Mouse (Mus musculus) neural tube, embryonic 11.5 days (tissue): ENCODE measurements at regions not wholly inside any gene's neighbourhood (a gene's known extent, or its start where the extent isn't known, plus 50 kb on each side); places are given as distances from the start of the nearest gene placed in this dataset.

ENCODE experiments used
- ATAC-seq: fragments of 200-750 bp; cut with Nextera tagmentation; 2 replicates; pipeline ENCODE4 v1.8.0; 2017; ENCODE audit warnings: moderate number of reproducible peaks, mild to moderate bottlenecking, moderate TSS enrichment, moderate library complexity; ENCODE audit not compliant: insufficient read depth, low FRiP score, low TSS enrichment
- DNase-seq: peaks from one replicate; pipeline ENCODE4 v3.0.0-alpha.2; 2015; ENCODE audit warnings: low spot score
- H3K27ac ChIP-seq: fragments of 300-500 bp; sonication (generic); 2 replicates; pipeline ENCODE4 v1.5.1; 2014; ENCODE audit warnings: low read depth, mild to moderate bottlenecking, low read length
- H3K27me3 ChIP-seq: fragments of 300-500 bp; sonication (generic); 2 replicates; pipeline ENCODE4 v1.6.1; 2014; ENCODE audit warnings: mild to moderate bottlenecking, low read length, mixed read lengths; ENCODE audit not compliant: control insufficient read depth, insufficient read depth
- H3K36me3 ChIP-seq: fragments of 300-500 bp; sonication (generic); 2 replicates; pipeline ENCODE4 v1.6.1; 2014; ENCODE audit warnings: mild to moderate bottlenecking, low read length, moderate library complexity, mixed read lengths; ENCODE audit not compliant: control insufficient read depth, insufficient read depth
- H3K4me1 ChIP-seq: fragments of 300-500 bp; sonication (generic); 2 replicates; pipeline ENCODE4 v1.6.1; 2014; ENCODE audit warnings: low read length, mixed read lengths; ENCODE audit not compliant: control insufficient read depth, insufficient read depth
- H3K4me2 ChIP-seq: fragments of 300-500 bp; sonication (generic); 2 replicates; pipeline ENCODE4 v1.6.1; 2014; ENCODE audit warnings: low read depth, mild to moderate bottlenecking, moderate library complexity
- H3K4me3 ChIP-seq: fragments of 300-500 bp; sonication (generic); 2 replicates; pipeline ENCODE4 v1.5.1; 2014; ENCODE audit warnings: low read depth, low read length
- H3K9ac ChIP-seq: fragments of 300-500 bp; sonication (generic); 2 replicates; pipeline ENCODE4 v1.6.1; 2014; ENCODE audit warnings: mild to moderate bottlenecking, low read length
- H3K9me3 ChIP-seq: fragments of 300-500 bp; sonication (generic); 2 replicates; pipeline ENCODE4 v1.6.1; 2016; ENCODE audit warnings: low read length; ENCODE audit not compliant: control insufficient read depth
- WGBS: fragments of 180-500 bp; shearing (Covaris S2); extraction: QIAGEN DNeasy Blood & Tissue Kit; methylation state at CpG from one replicate; pipeline ENCODE4 v1.1.7; 2014; 5-methylcytosine and 5-hydroxymethylcytosine counted together

- ATAC-seq: no peak
Measured at GRCm38 (mm10) chr4:131217083-131217482, 272.9 kb downstream of the Matn1 start.

GRCm38 (mm10) chr4:131217571-131218155 lies 273.5 kb downstream of the Matn1 start:
- Histone ChIP-seq H3K27me3 (no peaks in the 10 kb centered on the region), H3K4me2 (no peak overlapping the region), H3K9me3 (no peaks in the 10 kb centered on the region), H3K36me3 (no peaks in the 10 kb centered on the region), H3K4me1 (no peaks in the 10 kb centered on the region), H3K9ac (no peak overlapping the region), H3K27ac (no peak overlapping the region), H3K4me3 (no peak overlapping the region)
- no peak for DNase-seq
- WGBS: 70% methylated on average over 7 of the region's 7 CpGs
- ATAC-seq: no peak

More at GRCm38 (mm10) chr4:131217083-131217482, 272.9 kb downstream of the Matn1 start:
- Histone ChIP-seq H3K27ac (no peak overlapping the region), H3K4me1 (no peaks in the 10 kb centered on the region), H3K4me3 (no peak overlapping the region), H3K27me3 (no peaks in the 10 kb centered on the region), H3K9ac (no peak overlapping the region), H3K36me3 (no peaks in the 10 kb centered on the region), H3K9me3 (no peaks in the 10 kb centered on the region), H3K4me2 (no peak overlapping the region)
- no peak for DNase-seq
- 81% methylated on average over 4 of the region's 4 CpGs for WGBS

GRCm38 (mm10) chr4:131220966-131221365 lies 276.8 kb downstream of the Matn1 start:
- DNase-seq (no peak), ATAC-seq (no peak)
- Histone ChIP-seq H3K27ac (no peak overlapping the region), H3K36me3 (no peaks in the 10 kb centered on the region), H3K4me3 (no peak overlapping the region), H3K9me3 (no peaks in the 10 kb centered on the region), H3K27me3 (no peaks in the 10 kb centered on the region), H3K4me1 (no peaks in the 10 kb centered on the region), H3K4me2 (no peak overlapping the region), H3K9ac (no peak overlapping the region)
- 89% methylated on average over 10 of the region's 10 CpGs for WGBS

DNA sequence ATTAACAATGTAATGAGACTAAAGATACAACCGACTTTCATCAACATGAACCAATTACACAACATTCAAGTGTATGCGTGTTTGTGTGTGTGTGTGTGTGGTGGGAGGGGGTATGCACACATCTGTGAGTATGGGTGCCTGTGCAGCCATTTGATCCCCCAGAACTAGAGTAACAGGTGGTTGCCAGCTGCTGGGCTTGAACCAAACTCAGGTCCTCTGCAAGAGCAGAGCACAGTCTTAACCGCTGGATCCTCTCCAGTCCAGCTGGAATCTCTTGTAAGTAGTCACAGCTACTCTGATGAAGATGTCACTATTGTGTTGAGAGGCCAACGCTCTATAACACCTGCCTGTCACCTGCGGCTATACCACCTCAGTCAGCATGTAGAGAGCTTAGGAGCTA lies 286.2 kb downstream of the Matn1 start:
- Histone ChIP-seq H3K27ac (no peak overlapping the region), H3K4me3 (no peak overlapping the region), H3K4me1 (no peaks in the 10 kb centered on the region), H3K9me3 (no peaks in the 10 kb centered on the region), H3K9ac (no peak overlapping the region), H3K27me3 (no peaks in the 10 kb centered on the region), H3K36me3 (no peaks in the 10 kb centered on the region), H3K4me2 (no peak overlapping the region)
- WGBS: 89% methylated on average over 5 of the region's 5 CpGs
- DNase-seq (no peak), ATAC-seq (no peak)

DNA sequence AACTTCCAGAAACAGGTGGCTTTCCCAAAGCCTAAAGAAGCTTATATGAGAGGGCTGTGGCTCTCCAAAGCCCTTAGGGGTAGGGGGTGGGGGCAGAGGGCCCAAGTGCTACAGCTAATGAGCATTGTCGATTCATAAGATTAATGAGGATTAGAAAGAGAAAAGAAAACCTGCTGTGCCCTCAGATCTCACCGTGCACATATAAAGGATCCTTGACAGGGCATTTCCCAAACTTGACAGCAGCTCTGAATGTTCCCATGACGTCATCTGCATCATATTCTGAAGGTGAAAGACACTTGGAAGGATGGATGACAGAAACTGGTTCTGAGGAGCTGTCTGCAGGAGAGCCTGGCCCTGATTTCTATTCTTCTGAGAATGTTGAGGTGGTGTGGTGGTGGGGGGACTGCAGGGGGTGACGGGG lies 292.4 kb downstream of the Matn1 start:
- Histone ChIP-seq H3K27ac (no peak overlapping the region), H3K4me2 (no peak overlapping the region), H3K36me3 (no peaks in the 10 kb centered on the region), H3K4me1 (no peaks in the 10 kb centered on the region), H3K27me3 (no peaks in the 10 kb centered on the region), H3K4me3 (no peak overlapping the region), H3K9ac (no peak overlapping the region), H3K9me3 (no peaks in the 10 kb centered on the region)
- no peak for DNase-seq
- 51% methylated on average over 4 of the region's 4 CpGs for WGBS
- ATAC-seq: no peak

DNA sequence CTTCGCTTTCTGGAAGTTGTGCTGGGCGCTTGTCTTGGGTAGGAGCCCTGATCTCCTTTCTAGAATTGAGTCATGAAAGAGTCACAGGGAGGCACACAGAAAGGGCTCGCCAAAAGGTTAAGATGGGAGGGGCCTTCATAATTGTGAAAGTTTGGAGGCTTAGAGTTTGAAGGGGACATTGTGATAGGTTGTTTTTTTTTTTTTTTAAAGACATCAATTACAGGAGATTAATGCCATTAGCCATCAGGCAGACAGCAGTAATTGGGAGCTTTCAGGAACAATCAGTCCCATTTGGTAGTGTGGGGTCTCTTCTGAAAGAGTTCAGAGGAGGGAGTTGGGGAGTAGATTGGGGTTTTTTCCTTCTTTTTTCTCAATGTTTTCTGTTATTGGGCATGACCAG lies 294.4 kb downstream of the Matn1 start:
- no peak for ATAC-seq

DNA sequence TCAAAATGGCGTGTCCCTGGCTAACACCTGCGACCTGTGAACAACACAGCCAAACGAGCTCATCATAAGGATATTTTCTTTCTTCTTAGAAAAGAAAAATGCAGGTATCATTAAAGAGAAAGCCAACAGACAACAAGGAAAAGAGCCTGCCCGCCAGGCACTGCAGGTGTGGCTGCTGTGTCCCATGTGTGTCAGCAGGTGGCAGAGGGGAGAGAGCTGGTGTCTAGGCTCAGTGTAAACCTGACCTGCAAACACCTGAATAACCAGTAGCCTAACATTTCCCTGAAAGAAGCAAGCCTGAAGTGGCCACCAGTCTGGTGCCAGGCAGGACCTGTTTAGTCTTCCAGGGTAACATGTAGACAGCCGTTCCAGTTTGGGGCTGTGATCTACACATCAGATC lies 294.9 kb downstream of the Matn1 start:
- no peaks in the 10 kb centered on the region for H3K9me3 ChIP-seq
- no peak overlapping the region for H3K9ac ChIP-seq
- no peaks in the 10 kb centered on the region for H3K36me3 ChIP-seq
- no peak overlapping the region for H3K27ac ChIP-seq
- ATAC-seq (no peak), DNase-seq (no peak)
- no peaks in the 10 kb centered on the region for H3K27me3 ChIP-seq
- no peak overlapping the region for H3K4me2 ChIP-seq
- H3K4me3 ChIP-seq: no peak overlapping the region
- 83% methylated on average over 5 of the region's 5 CpGs for WGBS
- H3K4me1 ChIP-seq: no peaks in the 10 kb centered on the region

More for the DNA sequence above, 294.4 kb downstream of the Matn1 start:
- H3K27me3 ChIP-seq: no peaks in the 10 kb centered on the region
- no peaks in the 10 kb centered on the region for H3K9me3 ChIP-seq
- H3K4me3 ChIP-seq: no peak overlapping the region
- H3K36me3 ChIP-seq: no peaks in the 10 kb centered on the region
- no peak overlapping the region for H3K27ac ChIP-seq
- H3K4me2 ChIP-seq: no peak overlapping the region
- DNase-seq: no peak
- 84% methylated on average over 3 of the region's 3 CpGs for WGBS
- no peak overlapping the region for H3K9ac ChIP-seq
- H3K4me1 ChIP-seq: no peaks in the 10 kb centered on the region

DNA sequence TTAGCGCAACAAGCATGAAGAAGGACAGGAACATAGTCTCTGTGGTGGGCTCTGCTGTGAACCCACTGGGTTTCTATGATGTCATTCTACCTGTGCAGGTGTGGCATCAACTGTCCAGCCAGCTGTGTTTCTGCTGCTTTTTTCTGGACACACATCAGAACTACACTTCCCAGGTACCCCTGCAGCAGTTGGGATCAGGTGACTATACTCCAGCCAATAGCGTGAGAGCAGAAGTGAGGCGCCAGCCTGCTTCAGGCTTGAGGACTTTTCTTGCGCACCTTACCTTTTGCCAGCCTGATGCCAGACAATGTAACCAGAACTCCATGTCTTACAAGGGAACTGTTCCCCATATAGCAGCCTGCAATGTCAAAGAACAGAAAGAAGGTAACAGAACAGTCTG lies 296.3 kb downstream of the Matn1 start:
- Histone ChIP-seq H3K27ac (no peak overlapping the region), H3K9me3 (no peaks in the 10 kb centered on the region), H3K4me3 (no peak overlapping the region), H3K9ac (no peak overlapping the region), H3K4me2 (no peak overlapping the region), H3K4me1 (no peaks in the 10 kb centered on the region), H3K36me3 (no peaks in the 10 kb centered on the region), H3K27me3 (no peaks in the 10 kb centered on the region)
- 83% methylated on average over 4 of the region's 4 CpGs for WGBS
- no peak for ATAC-seq
- DNase-seq: no peak

DNA sequence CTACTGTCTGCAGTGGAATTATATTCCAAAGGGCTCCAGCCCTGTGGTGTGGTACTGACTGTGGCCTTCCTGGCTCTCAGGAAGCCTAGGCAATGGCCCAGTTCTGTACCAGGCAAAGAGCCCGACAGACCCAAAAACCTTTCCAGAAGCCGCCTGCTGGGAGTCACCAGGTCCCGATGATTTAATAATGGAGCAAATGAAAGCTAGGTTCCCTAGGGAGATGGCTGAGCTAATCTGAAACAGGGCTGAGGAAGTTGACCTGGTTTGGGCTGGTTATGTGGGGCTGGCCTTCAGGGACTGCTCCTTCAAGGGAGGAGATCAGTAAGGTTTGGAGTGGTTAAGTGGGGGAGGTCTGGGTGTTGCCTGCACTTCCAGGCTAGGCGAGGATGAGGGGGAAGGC lies 298.1 kb downstream of the Matn1 start:
- H3K4me2 ChIP-seq: no peak overlapping the region
- H3K4me1 ChIP-seq: no peaks in the 10 kb centered on the region
- H3K4me3 ChIP-seq: no peak overlapping the region
- WGBS: 78% methylated on average over 4 of the region's 4 CpGs
- no peaks in the 10 kb centered on the region for H3K36me3 ChIP-seq
- H3K27me3 ChIP-seq: no peaks in the 10 kb centered on the region
- no peak for DNase-seq
- H3K27ac ChIP-seq: no peak overlapping the region
- no peak for ATAC-seq
- H3K9ac ChIP-seq: no peak overlapping the region
- no peaks in the 10 kb centered on the region for H3K9me3 ChIP-seq
